Mouse (Mus musculus) 3134 (cell line): ENCODE data around the gene Olfr1094.

Experiments
- DNase-seq: peaks from one replicate; pipeline ENCODE4 v3.0.0-alpha.2; 2011; ENCODE audit warnings: low spot score; ENCODE audit not compliant: insufficient read length; ENCODE audit errors: extremely low read depth

The Olfr1094 gene

GRCm38 (mm10) chr2:86824363-86824762 is at the start of gene Olfr1094:
Gene Olfr1094 (plus strand): TSS chr2:86824663.
- DNase-seq: no peak

- DNase-seq: no peak
Observed at GRCm38 (mm10) chr2:86782179-86782578, 42.3 kb upstream of the Olfr1094 start, which contains the start of gene Olfr1093. Gene Olfr1093 (plus strand): TSS chr2:86782479.

GRCm38 (mm10) chr2:86809918-86810317 is 14.5 kb upstream of the Olfr1094 start, which contains the start of gene Olfr141:
Gene Olfr141 (minus strand): TSS chr2:86810018.
- DNase-seq: no peak

GRCm38 (mm10) chr2:86851596-86851995 is 27.1 kb downstream of the Olfr1094 start, which contains the start of gene Olfr1095:
Gene Olfr1095 (minus strand): TSS chr2:86851696.
- no peak for DNase-seq

- DNase-seq: no peak
Observed at GRCm38 (mm10) chr2:86874702-86875101, 50.2 kb downstream of the Olfr1094 start, which contains the start of gene Gm13723. Gene Gm13723 (minus strand): TSS chr2:86874802.
